Mouse (Mus musculus) MEL (cell line): Measurements from ENCODE around the gene Recql5. TPM values are rescaled to one million over a fixed set of nuclear protein-coding genes. Genes with fewer than 3 reads are reported as not detected.

Experiments used
- DNase-seq: peaks from one replicate; pipeline ENCODE4 v3.0.0; 2011; ENCODE audit warnings: low read depth, low spot score
- H3K27ac ChIP-seq: 2 replicates; pipeline ENCODE4 v1.5.1; 2012; ENCODE audit warnings: low read depth, mild to moderate bottlenecking, control low read depth, low read length, moderate library complexity; ENCODE audit not compliant: control insufficient read depth
- H3K27me3 ChIP-seq, 2 experiments: fragments of 150-350 bp in 1 of 2; sonication (generic) in 1 of 2; 2 replicates each; pipeline ENCODE4 v1.6.1; 2012; ENCODE audit warnings: low read length in 2 of 2, mild to moderate bottlenecking in 2 of 2, improper control_type of control experiment in 1 of 2, moderate library complexity in 1 of 2; ENCODE audit not compliant: insufficient read depth in 2 of 2, control insufficient read depth in 1 of 2
- H3K36me3 ChIP-seq, 2 experiments: 2 replicates each; pipeline ENCODE4 v1.6.1; 2012 to 2014; ENCODE audit warnings: low read length in 2 of 2, improper control_type of control experiment in 1 of 2, inconsistent platforms in 1 of 2, mild to moderate bottlenecking in 1 of 2; ENCODE audit not compliant: insufficient read depth in 2 of 2, control insufficient read depth in 1 of 2
- H3K4me1 ChIP-seq, 2 experiments: fragments of 150-350 bp in 1 of 2; sonication (generic) in 1 of 2; 2 replicates each; pipeline ENCODE4 v1.6.1; 2012; ENCODE audit warnings: low read length in 2 of 2, improper control_type of control experiment in 1 of 2, mild to moderate bottlenecking in 1 of 2; ENCODE audit not compliant: insufficient read depth in 2 of 2, control insufficient read depth in 1 of 2
- H3K4me3 ChIP-seq, 2 experiments: fragments of 150-350 bp in 1 of 2; sonication (generic) in 1 of 2; 2 replicates each; pipeline ENCODE4 v1.5.1; 2012; ENCODE audit warnings: low read depth in 2 of 2, low read length in 2 of 2, mild to moderate bottlenecking in 2 of 2, moderate library complexity in 2 of 2, control low read depth in 1 of 2, improper control_type of control experiment in 1 of 2; ENCODE audit not compliant: control insufficient read depth in 1 of 2, insufficient read depth in 1 of 2
- H3K79me2 ChIP-seq: 2 replicates; pipeline ENCODE4 v1.6.1; 2012; ENCODE audit warnings: mild to moderate bottlenecking, low read length, moderate library complexity; ENCODE audit not compliant: control insufficient read depth, poor library complexity, insufficient read depth
- H3K9ac ChIP-seq: 2 replicates; pipeline ENCODE4 v1.6.1; 2012; ENCODE audit warnings: low read depth, mild to moderate bottlenecking, control low read depth, low read length, moderate library complexity; ENCODE audit not compliant: control insufficient read depth, poor library complexity, severe bottlenecking
- H3K9me3 ChIP-seq: fragments of 150-350 bp; sonication (generic); replicated peaks from 2 replicates; pipeline ENCODE4 v1.6.1; 2012; ENCODE audit warnings: mild to moderate bottlenecking, low read length, improper control_type of control experiment, moderate library complexity; ENCODE audit not compliant: insufficient read depth
- BHLHE40 ChIP-seq: IDR thresholded peaks from 2 replicates; pipeline ENCODE4 v1.6.1; 2012; ENCODE audit warnings: low read depth, mild to moderate bottlenecking, inconsistent platforms, low read length, improper control_type of control experiment, borderline replicate concordance
- CTCF ChIP-seq, 3 experiments: IDR thresholded peaks in 2 of 3; conservative IDR thresholded peaks in 1 of 3; 2 replicates each; pipeline ENCODE4 v1.5.1; 2011 to 2012; ENCODE audit warnings: low read length in 3 of 3, low read depth in 2 of 3, mild to moderate bottlenecking in 2 of 3, improper control_type of control experiment in 1 of 3, inconsistent platforms in 1 of 3, mixed read lengths in 1 of 3, moderate library complexity in 1 of 3; ENCODE audit not compliant: control insufficient read depth in 1 of 3, insufficient read depth in 1 of 3, poor library complexity in 1 of 3, severe bottlenecking in 1 of 3
- E2F4 ChIP-seq: IDR thresholded peaks from 2 replicates; pipeline ENCODE4 v1.6.1; 2011; ENCODE audit warnings: low read depth, low read length, improper control_type of control experiment, borderline replicate concordance
- MAX ChIP-seq: IDR thresholded peaks from 2 replicates; pipeline ENCODE4 v1.6.1; 2011; ENCODE audit warnings: low read length, improper control_type of control experiment
- MAZ ChIP-seq: IDR thresholded peaks from 2 replicates; pipeline ENCODE4 v1.6.1; 2012; ENCODE audit warnings: low read depth, mild to moderate bottlenecking, inconsistent platforms, low read length, improper control_type of control experiment
- NRF1 ChIP-seq: IDR thresholded peaks from 2 replicates; pipeline ENCODE4 v1.6.1; 2014; ENCODE audit warnings: low read depth, mild to moderate bottlenecking, inconsistent platforms, low read length, improper control_type of control experiment, moderate library complexity; ENCODE audit not compliant: poor library complexity, insufficient read depth, severe bottlenecking
- RAD21 ChIP-seq: IDR thresholded peaks from 2 replicates; pipeline ENCODE4 v1.6.1; 2011; ENCODE audit warnings: mild to moderate bottlenecking, low read depth, low read length, improper control_type of control experiment
- RCOR1 ChIP-seq: IDR thresholded peaks from 2 replicates; pipeline ENCODE4 v1.6.1; 2012; ENCODE audit warnings: low read depth, mild to moderate bottlenecking, inconsistent platforms, low read length, improper control_type of control experiment
- SMC3 ChIP-seq: IDR thresholded peaks from 2 replicates; pipeline ENCODE4 v1.6.1; 2011; ENCODE audit warnings: low read depth, low read length, improper control_type of control experiment
- TAL1 ChIP-seq: IDR thresholded peaks from 2 replicates; pipeline ENCODE4 v1.6.1; 2012; ENCODE audit warnings: mild to moderate bottlenecking, inconsistent platforms, low read length, moderate library complexity, mixed read lengths
- TCF12 ChIP-seq: IDR thresholded peaks from 2 replicates; pipeline ENCODE4 v1.6.1; 2014; ENCODE audit warnings: low read depth, mild to moderate bottlenecking, inconsistent platforms, low read length, improper control_type of control experiment, moderate library complexity
- UBTF ChIP-seq: IDR thresholded peaks from 2 replicates; pipeline ENCODE4 v1.6.1; 2012; ENCODE audit warnings: low read depth, mild to moderate bottlenecking, inconsistent platforms, low read length, improper control_type of control experiment, moderate library complexity, borderline replicate concordance; ENCODE audit not compliant: insufficient read depth
- ZC3H11A ChIP-seq: IDR thresholded peaks from 2 replicates; pipeline ENCODE4 v1.6.1; 2012; ENCODE audit warnings: low read depth, mild to moderate bottlenecking, inconsistent platforms, low read length, improper control_type of control experiment
- ZNF384 ChIP-seq: IDR thresholded peaks from 2 replicates; pipeline ENCODE4 v1.6.1; 2012; ENCODE audit warnings: low read depth, mild to moderate bottlenecking, inconsistent platforms, low read length, improper control_type of control experiment
- polyA plus RNA-seq, 2 experiments: library from polyadenylated mRNA; stranded (reverse) in 1 of 2; unstranded in 1 of 2; fragments of >175 nt in 1 of 2; fragments of >200 nt in 1 of 2; gene quantifications; 2 replicates each; pipeline versions ENCODE4 v1.2.1 to v1.2.4; 2012; ENCODE audit warnings: low replicate concordance in 2 of 2, low read depth in 1 of 2; ENCODE audit not compliant: insufficient read length in 2 of 2, insufficient read depth in 1 of 2, missing spikeins in 1 of 2
- total RNA-seq: library from RNA; depleted of rRNA; stranded (reverse); fragments of 300-350 nt; gene quantifications from 2 replicates; pipeline ENCODE4 v1.2.3, GENCODE M21; 2012

Recql5 gene
- total and polyA plus RNA-seq, 3 experiments = 20.3 to 21.5 TPM; not detected in 1

GRCm38 (mm10) chr11:115869393-115869792, 63.9 kb downstream of the Recql5 start:
- Histone ChIP-seq H3K27ac (no peak overlapping the region), H3K4me1 (peaks cover 0 to 10% of the 10 kb centered on the region in 2 experiments; a peak in 2 of 4 replicates), H3K36me3 (no peaks in the 10 kb centered on the region), H3K27me3 (peaks cover 0 to 3% of the 10 kb centered on the region in 2 experiments; a peak in 1 of 4 replicates), H3K4me3 (no peak overlapping the region), H3K9ac (no peak overlapping the region), H3K9me3 (no peaks in the 10 kb centered on the region), H3K79me2 (no peaks in the 10 kb centered on the region)
- TF ChIP-seq TCF12 = no peak
- peak; percentile 49 for TF ChIP-seq ZNF384
- peak; percentile 73 for DNase-seq

GRCm38 (mm10) chr11:115863895-115864294, 69.4 kb downstream of the Recql5 start:
- Histone ChIP-seq H3K36me3 (no peaks in the 10 kb centered on the region), H3K79me2 (no peaks in the 10 kb centered on the region), H3K9ac (no peak overlapping the region), H3K9me3 (no peaks in the 10 kb centered on the region), H3K27ac (no peak overlapping the region), H3K27me3 (peaks cover 0 to 3% of the 10 kb centered on the region in 2 experiments; a peak in 1 of 4 replicates), H3K4me3 (no peak overlapping the region), H3K4me1 (no peaks in the 10 kb centered on the region)
- peak; percentile 33 for TF ChIP-seq RAD21
- peak; percentile 65 for TF ChIP-seq ZNF384
- peak; percentile 56 for TF ChIP-seq SMC3
- TF ChIP-seq CTCF (IDR thresholded peaks at IDR 0.05 in 2 of 3, conservative IDR thresholded peaks at IDR 0.05 in 1 of 3; ENCODE audit: control insufficient read depth in 1 of 3, insufficient read depth in 1 of 3, low read depth in 2 of 3, low read length in 3 of 3, poor library complexity in 1 of 3, severe bottlenecking in 1 of 3) = peak; percentile 16 to 49 (median 19); a peak in 4 of 6 replicates
- peak; percentile 34; the same call in 1 of the 2 replicates for TF ChIP-seq ZC3H11A
- TF ChIP-seq BHLHE40 = no peak
- peak; percentile 32 for DNase-seq

- no peak for TF ChIP-seq UBTF
- no peak for TF ChIP-seq NRF1
- no peak for TF ChIP-seq TAL1
- TF ChIP-seq RCOR1 = no peak
- no peak for TF ChIP-seq MAX
- TF ChIP-seq MAZ = no peak
- TF ChIP-seq E2F4 = no peak
- TF ChIP-seq CTCF (IDR thresholded peaks at IDR 0.05 in 2 of 3, conservative IDR thresholded peaks at IDR 0.05 in 1 of 3; ENCODE audit: control insufficient read depth in 1 of 3, insufficient read depth in 1 of 3, low read depth in 2 of 3, low read length in 3 of 3, poor library complexity in 1 of 3, severe bottlenecking in 1 of 3) = peak in 1 of 3 experiments; percentile 10; a peak in 1 of 6 replicates
- Histone ChIP-seq H3K9ac (no peak overlapping the region), H3K4me1 (no peaks in the 10 kb centered on the region), H3K79me2 (no peaks in the 10 kb centered on the region), H3K9me3 (no peaks in the 10 kb centered on the region), H3K27me3 (no peaks in the 10 kb centered on the region), H3K4me3 (no peak overlapping the region), H3K27ac (no peak overlapping the region), H3K36me3 (no peaks in the 10 kb centered on the region)
- no peak for DNase-seq
Observed at GRCm38 (mm10) chr11:115859143-115859945, 73.9 kb downstream of the Recql5 start.
